Mouse (Mus musculus) stomach, embryonic 14.5 days (tissue): Measurements from ENCODE around the gene Mycn. TPM values are rescaled to one million over a fixed set of nuclear protein-coding genes. Genes with fewer than 3 reads are reported as not detected.

Experiments used
- ATAC-seq: fragments of 200-750 bp; cut with Nextera tagmentation; 2 replicates; pipeline ENCODE4 v1.8.0; 2017; ENCODE audit warnings: low read depth, moderate TSS enrichment; ENCODE audit not compliant: insufficient number of reproducible peaks, insufficient read depth, low FRiP score
- H3K27ac ChIP-seq: fragments of 300-500 bp; sonication (generic); 2 replicates; pipeline ENCODE4 v1.5.1; 2014; ENCODE audit warnings: mild to moderate bottlenecking, low read length, moderate library complexity, mixed read lengths
- H3K27me3 ChIP-seq: fragments of 300-500 bp; sonication (generic); 2 replicates; pipeline ENCODE4 v1.6.1; 2014; ENCODE audit warnings: low read length, control low read depth, mixed read lengths; ENCODE audit not compliant: control insufficient read depth, insufficient read depth
- H3K36me3 ChIP-seq: fragments of 300-500 bp; sonication (generic); 2 replicates; pipeline ENCODE4 v1.6.1; 2014; ENCODE audit warnings: mild to moderate bottlenecking, control low read depth, low read length, moderate library complexity, mixed read lengths; ENCODE audit not compliant: control insufficient read depth, insufficient read depth
- H3K4me1 ChIP-seq: fragments of 300-500 bp; sonication (generic); 2 replicates; pipeline ENCODE4 v1.6.1; 2014; ENCODE audit warnings: low read length, control low read depth, mixed read lengths; ENCODE audit not compliant: control insufficient read depth, insufficient read depth
- H3K4me2 ChIP-seq: fragments of 300-500 bp; sonication (generic); replicated peaks from 2 replicates; pipeline ENCODE4 v1.6.1; 2014; ENCODE audit warnings: low read depth, low read length, control low read depth
- H3K4me3 ChIP-seq: fragments of 300-500 bp; sonication (generic); 2 replicates; pipeline ENCODE4 v1.5.1; 2014; ENCODE audit warnings: low read depth, low read length, control low read depth
- H3K9ac ChIP-seq: fragments of 300-500 bp; sonication (generic); replicated peaks from 2 replicates; pipeline ENCODE4 v1.6.1; 2014; ENCODE audit warnings: low read depth, mild to moderate bottlenecking, control low read depth, low read length, moderate library complexity, mixed read lengths
- H3K9me3 ChIP-seq: fragments of 300-500 bp; sonication (generic); 2 replicates; pipeline ENCODE4 v1.6.1; 2016; ENCODE audit warnings: low read depth, low read length, control low read depth; ENCODE audit not compliant: control insufficient read depth
- WGBS: fragments of 180-500 bp; shearing (Covaris S2); extraction: QIAGEN DNeasy Blood & Tissue Kit; methylation state at CpG from one replicate; pipeline ENCODE4 v1.1.7; 2014; 5-methylcytosine and 5-hydroxymethylcytosine counted together
- polyA plus RNA-seq: library from polyadenylated mRNA; unstranded; fragments of >200 nt; fragmentation: Nextera tagmentation; extraction: Ambion mirVana; gene quantifications from 2 replicates; pipeline ENCODE4 v1.2.1, GENCODE M21; 2014

The Mycn gene
- 47.6 and 47.9 TPM in 2 replicates for polyA plus RNA-seq

DNA sequence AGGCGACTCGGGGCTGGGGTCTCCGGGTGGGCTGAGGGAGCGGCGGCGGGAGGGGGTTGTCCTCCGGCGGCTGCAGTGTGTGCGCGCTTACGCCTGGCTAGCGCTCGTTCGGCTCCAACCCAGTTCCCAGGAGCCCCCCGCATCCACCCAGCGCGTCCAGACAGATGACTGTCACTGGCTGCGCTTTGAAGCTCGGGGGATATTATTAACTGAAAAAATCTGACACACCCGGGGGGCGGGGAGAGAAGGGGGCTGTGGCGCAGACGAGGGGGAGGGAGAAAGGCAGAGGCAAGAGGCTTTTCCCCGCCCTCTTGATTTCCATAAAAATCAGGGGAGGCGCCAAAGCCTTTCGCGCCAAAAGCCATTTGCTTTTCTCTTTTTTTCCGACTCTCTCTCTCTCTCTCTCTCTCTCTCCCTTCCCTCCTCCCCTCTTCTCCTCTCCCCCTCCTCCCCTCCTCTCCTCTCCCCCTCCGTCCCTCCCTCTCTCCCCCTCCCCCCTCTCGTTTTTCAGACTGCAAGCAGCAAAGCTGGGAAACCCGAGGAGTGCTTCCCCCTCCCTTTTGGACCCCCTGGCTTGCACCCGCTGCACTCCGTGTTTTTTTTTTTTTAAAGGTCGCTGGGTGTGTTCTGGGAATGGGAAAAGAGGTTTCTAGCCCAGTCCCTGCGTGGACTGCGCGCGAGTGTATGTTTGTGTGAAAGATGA is at the start of gene Mycn:
Gene Mycn (minus strand): TSS at position 254 of the 703 bp plus-strand sequence.
- peak within 1 kb of the TSS; percentile 75 for H3K4me3 ChIP-seq
- H3K27ac ChIP-seq: peak within 1 kb of the TSS; percentile 91
- ATAC-seq: peak; percentile 62
- H3K36me3 ChIP-seq: peaks cover 5% of the 10 kb centered on the region; the same call in 1 of the 2 replicates
- peaks cover 16% of the 10 kb centered on the region; the same call in 1 of the 2 replicates for H3K4me1 ChIP-seq
- H3K27me3 ChIP-seq: no peaks in the 10 kb centered on the region
- H3K9ac ChIP-seq: peak within 1 kb of the TSS; percentile 70
- H3K9me3 ChIP-seq: no peaks in the 10 kb centered on the region
- WGBS: 2% methylated on average over 38 of the region's 38 CpGs
- peak within 1 kb of the TSS; percentile 96 for H3K4me2 ChIP-seq

DNA sequence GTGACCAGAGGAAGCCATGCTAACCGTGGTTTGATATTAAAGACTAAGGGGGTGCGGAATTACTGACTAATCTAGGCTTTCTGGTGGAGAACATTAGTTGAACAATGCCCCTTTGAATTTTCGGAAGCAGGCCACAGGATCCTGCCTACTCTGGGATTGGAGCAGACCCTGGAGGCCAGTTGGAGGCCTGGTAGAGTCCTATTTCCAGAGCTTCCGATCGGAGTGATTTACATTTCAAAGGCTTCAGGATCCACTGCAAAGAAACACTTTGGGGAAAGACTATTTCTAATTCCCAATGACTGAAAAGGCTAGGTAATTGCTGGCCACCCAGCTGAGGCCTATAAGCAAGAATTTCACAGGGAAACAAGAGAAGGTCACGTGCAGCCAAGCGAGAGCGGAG is 45.7 kb upstream of the Mycn start:
- no peak for ATAC-seq
- WGBS: 90% methylated on average over 8 of the region's 8 CpGs
- Histone ChIP-seq H3K4me1 (no peaks in the 10 kb centered on the region), H3K27ac (no peak overlapping the region), H3K9ac (no peak overlapping the region), H3K36me3 (no peaks in the 10 kb centered on the region), H3K4me2 (no peak overlapping the region), H3K9me3 (no peaks in the 10 kb centered on the region), H3K27me3 (no peaks in the 10 kb centered on the region), H3K4me3 (no peak overlapping the region)

DNA sequence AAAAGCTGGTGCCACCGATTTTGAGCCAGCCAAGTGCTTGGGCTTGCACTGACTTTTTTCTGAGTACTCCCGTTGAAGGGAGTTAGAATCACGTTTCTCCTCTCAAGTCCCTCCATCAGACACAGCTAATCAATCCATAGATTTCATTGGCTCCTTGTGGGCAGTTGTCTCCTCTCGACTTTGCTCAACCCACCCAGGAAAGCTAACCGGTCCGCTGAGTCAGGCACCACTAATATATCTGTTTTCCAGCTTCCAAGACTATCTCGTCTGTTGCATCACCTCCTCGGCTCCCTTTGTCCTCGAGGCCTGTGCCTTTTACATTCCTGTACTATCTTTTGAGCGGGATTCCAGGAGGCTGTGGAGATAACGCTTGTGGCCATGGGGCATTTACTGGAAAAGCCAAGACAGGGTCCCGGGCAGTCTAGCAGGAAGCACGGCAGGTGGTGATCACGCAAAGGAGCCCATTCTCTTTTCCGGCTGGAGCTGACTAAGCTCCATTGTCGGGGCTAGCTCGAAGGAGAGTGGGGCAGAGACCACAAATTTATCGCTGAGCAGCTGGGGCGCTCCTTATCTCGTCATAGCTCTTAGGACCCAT is 45.0 kb upstream of the Mycn start:
- no peaks in the 10 kb centered on the region for H3K4me1 ChIP-seq
- 78% methylated on average over 20 of the region's 20 CpGs for WGBS
- H3K27ac ChIP-seq: no peak overlapping the region
- ATAC-seq: no peak
- no peak overlapping the region for H3K9ac ChIP-seq
- H3K36me3 ChIP-seq: no peaks in the 10 kb centered on the region
- no peaks in the 10 kb centered on the region for H3K27me3 ChIP-seq
- H3K9me3 ChIP-seq: no peaks in the 10 kb centered on the region
- no peak overlapping the region for H3K4me2 ChIP-seq
- no peak overlapping the region for H3K4me3 ChIP-seq

- Histone ChIP-seq H3K36me3 (no peaks in the 10 kb centered on the region), H3K9me3 (no peaks in the 10 kb centered on the region), H3K27ac (no peak overlapping the region), H3K4me3 (no peak overlapping the region), H3K4me2 (no peak overlapping the region), H3K9ac (no peak overlapping the region), H3K4me1 (no peaks in the 10 kb centered on the region), H3K27me3 (no peaks in the 10 kb centered on the region)
- WGBS: 56% methylated on average over 1 of the region's 1 CpGs
- ATAC-seq: no peak
Observed at GRCm38 (mm10) chr12:12983032-12983431, 41.3 kb upstream of the Mycn start.

GRCm38 (mm10) chr12:12975397-12975796 is 33.7 kb upstream of the Mycn start:
- WGBS: 78% methylated on average over 1 of the region's 1 CpGs
- ATAC-seq: no peak
- no peak overlapping the region for H3K4me2 ChIP-seq
- no peaks in the 10 kb centered on the region for H3K27me3 ChIP-seq
- H3K4me3 ChIP-seq: no peak overlapping the region
- no peak overlapping the region for H3K27ac ChIP-seq
- H3K9me3 ChIP-seq: no peaks in the 10 kb centered on the region
- H3K36me3 ChIP-seq: no peaks in the 10 kb centered on the region
- no peak overlapping the region for H3K9ac ChIP-seq
- H3K4me1 ChIP-seq: peaks cover 12% of the 10 kb centered on the region; the same call in 1 of the 2 replicates

DNA sequence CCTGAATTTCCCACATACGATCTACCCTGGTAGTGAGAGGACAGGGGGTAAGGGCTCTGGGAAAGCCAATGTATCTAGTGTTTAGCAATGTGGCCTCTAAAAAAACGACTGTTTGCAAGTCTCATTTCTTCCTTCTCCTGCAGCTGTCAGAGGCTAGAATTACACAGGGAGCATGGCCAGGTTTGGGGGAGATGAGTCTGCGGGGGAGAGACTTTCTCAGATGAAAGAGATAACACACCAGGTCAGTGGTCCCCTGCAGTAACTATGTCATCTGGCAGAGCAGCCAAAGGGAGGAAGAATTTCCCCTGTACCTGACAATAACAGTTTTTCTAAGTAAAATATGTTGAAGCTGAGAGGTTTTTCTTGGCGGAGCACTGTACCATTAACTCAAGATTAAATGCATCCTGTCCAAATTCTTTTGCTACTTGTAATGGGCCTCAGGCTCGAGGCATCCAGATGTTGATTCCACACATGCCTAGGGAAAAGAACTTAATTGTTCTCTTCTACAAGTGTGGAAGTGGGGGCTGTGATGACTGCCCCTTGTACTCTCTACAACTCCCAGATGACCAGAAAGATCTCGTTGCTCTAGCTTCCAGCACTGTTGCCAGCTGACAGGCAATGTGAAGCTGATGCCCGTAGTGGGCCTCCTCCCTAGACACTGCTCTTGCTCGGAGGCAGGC is 31.2 kb upstream of the Mycn start:
- no peak overlapping the region for H3K4me2 ChIP-seq
- no peak for ATAC-seq
- H3K27me3 ChIP-seq: no peaks in the 10 kb centered on the region
- no peaks in the 10 kb centered on the region for H3K9me3 ChIP-seq
- no peaks in the 10 kb centered on the region for H3K36me3 ChIP-seq
- H3K4me1 ChIP-seq: peaks cover 12% of the 10 kb centered on the region; the same call in 1 of the 2 replicates
- 23% methylated on average over 8 of the region's 8 CpGs for WGBS
- peak overlapping the region; percentile 55; the same call in 1 of the 2 replicates for H3K27ac ChIP-seq
- no peak overlapping the region for H3K4me3 ChIP-seq
- no peak overlapping the region for H3K9ac ChIP-seq

DNA sequence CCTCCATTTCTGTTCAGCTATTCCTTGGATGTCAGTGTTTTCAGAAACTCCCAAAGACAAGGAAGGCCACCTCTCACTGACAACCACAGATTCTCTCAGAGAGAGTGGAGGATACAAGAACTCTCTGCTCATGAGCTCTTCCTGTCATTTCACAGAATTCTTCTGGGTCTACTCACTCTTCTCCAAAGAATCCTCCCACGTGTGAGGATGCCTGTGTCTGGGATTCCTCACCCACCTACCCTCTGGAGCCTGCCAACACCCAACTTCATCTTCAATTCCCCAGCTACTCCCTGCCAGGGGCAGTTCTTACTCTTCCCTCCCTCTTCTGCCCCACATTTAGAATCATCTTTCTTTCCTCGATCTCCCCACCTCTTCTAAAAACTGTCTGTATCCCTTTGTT is 26.2 kb upstream of the Mycn start:
- H3K9me3 ChIP-seq: no peaks in the 10 kb centered on the region
- no peak overlapping the region for H3K9ac ChIP-seq
- no peaks in the 10 kb centered on the region for H3K27me3 ChIP-seq
- no peaks in the 10 kb centered on the region for H3K36me3 ChIP-seq
- H3K4me1 ChIP-seq: peaks cover 8% of the 10 kb centered on the region; the same call in 1 of the 2 replicates
- no peak overlapping the region for H3K4me3 ChIP-seq
- ATAC-seq: no peak
- WGBS: 79% methylated on average over 2 of the region's 2 CpGs
- H3K4me2 ChIP-seq: no peak overlapping the region
- no peak overlapping the region for H3K27ac ChIP-seq

- Histone ChIP-seq H3K27me3 (no peaks in the 10 kb centered on the region), H3K4me3 (no peak overlapping the region), H3K9me3 (no peaks in the 10 kb centered on the region), H3K36me3 (no peaks in the 10 kb centered on the region), H3K4me1 (no peaks in the 10 kb centered on the region), H3K4me2 (no peak overlapping the region), H3K27ac (no peak overlapping the region), H3K9ac (no peak overlapping the region)
- 85% methylated on average over 3 of the region's 3 CpGs for WGBS
- ATAC-seq: no peak
Observed at GRCm38 (mm10) chr12:12964856-12965255, 23.1 kb upstream of the Mycn start.
